Mouse (Mus musculus): ENCODE measurements around the gene Hmgb2.

The Hmgb2 gene

GRCm38 (mm10) chr8:57552102-57553032, 40.7 kb downstream of the Hmgb2 start:
- in situ Hi-C loops (cut with MboI; ENCODE audit: low sequenced_read_pairs), result no loop called here

DNA sequence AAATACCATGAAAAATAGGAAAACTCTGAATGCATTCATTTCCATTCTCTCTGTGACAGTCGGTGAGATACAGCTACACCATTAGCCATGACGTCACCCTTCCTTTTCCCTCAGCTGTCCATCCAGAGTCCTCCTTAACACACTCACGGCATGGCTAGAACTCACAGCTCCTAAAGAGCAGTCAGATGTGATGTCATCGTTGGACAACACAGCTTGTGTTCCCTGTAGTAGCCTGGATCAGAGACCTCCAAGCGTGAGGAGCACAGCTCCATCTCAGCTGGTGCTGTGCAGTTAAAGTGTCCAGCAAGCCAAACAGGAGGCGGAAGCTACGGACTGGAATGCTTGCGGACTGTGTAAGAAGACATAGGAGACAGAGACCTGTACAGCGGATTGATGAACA, 49.2 kb downstream of the Hmgb2 start:
- in situ Hi-C loops (cut with MboI; ENCODE audit: low sequenced_read_pairs), result no loop called here

DNA sequence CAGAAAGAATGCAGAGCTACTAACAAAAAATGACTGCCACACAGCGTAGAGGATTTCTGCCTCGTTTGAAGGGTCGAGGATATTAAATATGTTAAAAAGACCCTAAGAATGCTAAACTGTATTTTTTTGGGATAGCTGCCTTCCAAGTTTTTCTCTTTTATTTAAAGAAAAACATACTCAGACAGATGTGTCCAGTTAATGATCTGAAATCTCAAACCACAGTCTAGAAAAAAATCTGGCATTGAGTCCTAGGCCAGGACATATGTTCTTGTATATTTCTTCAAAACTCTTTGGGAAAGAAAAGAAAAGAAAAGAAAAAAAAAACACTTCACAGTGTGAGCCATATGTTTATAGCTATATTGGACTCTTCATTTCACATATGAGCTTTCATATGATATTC, 51.0 kb downstream of the Hmgb2 start:
- in situ Hi-C loops (cut with MboI; ENCODE audit: low sequenced_read_pairs), result no loop called here

GRCm38 (mm10) chr8:57563726-57564125, 52.0 kb downstream of the Hmgb2 start:
- in situ Hi-C loops (cut with MboI; ENCODE audit: low sequenced_read_pairs), result no loop called here

DNA sequence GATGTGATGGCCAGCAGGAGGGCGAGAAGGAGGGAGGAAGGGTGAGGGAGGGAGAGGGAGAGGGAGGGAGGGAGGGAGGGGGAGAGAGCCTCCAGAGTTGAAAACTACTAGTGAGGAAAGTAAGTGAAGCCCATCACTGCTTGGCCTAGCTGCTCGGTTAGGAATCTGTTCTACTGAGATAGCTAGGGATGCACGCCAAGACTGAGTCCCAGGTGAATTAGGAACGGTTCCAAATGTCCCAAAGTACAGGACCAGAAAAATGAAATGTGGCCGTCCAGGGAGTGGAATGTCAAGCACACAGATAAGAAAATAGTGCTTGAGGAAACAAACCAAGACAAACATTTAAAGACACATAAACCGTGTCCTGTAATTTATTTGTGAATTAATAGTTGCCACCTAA, 53.3 kb downstream of the Hmgb2 start:
- in situ Hi-C loops (cut with MboI; ENCODE audit: low sequenced_read_pairs), result no loop called here

Data from CH12F3 (cell line).